Mouse (Mus musculus) kidney, adult 2 months (tissue): ENCODE measurements around the gene Gab1.

Experiments
- CTCF ChIP-seq: fragments of 200-500 bp; conservative IDR thresholded peaks from 2 replicates; pipeline ENCODE4 v1.5.1; 2011; ENCODE audit warnings: low read depth, mild to moderate bottlenecking, control low read depth, low read length, moderate library complexity, mixed read lengths; ENCODE audit not compliant: insufficient read depth, insufficient read length
- POLR2A ChIP-seq: fragments of 200-500 bp; IDR thresholded peaks from one replicate; pipeline ENCODE4 v1.6.1; 2011; ENCODE audit warnings: low read depth, low read length, control low read depth

DNA sequence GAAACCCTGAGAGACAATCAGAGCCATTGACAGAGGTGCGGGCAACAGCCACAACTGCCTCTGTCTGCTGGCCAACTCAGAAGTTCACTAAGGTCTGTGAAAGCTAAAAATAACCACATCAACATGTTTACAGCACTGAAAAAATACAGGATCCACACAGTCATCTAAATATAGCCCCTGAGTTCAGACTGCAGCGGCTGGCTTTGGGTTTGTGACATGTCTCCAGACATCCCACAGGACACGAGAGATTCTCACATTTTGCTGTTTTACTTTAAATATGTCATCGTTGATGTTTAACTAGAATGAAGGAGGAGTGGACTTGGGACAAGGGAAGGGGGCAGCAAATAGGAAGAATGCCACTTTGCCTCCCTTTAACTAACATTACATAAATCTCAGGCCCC lies 68.7 kb downstream of the Gab1 start:
- TF ChIP-seq CTCF (no peak), POLR2A (no peak)
